Mouse (Mus musculus) inflammation-experienced regulatory T-cells, adult 6 months (primary cell): Measurements from ENCODE around the gene Ryk. TPM values are rescaled to one million over a fixed set of nuclear protein-coding genes. Genes with fewer than 3 reads are reported as not detected.
"Not testable (repeated sequence)": the region's sequence is repeated elsewhere in the genome, so short reads cannot be mapped to it uniquely, and the experiment has no call there.

Source experiments
- ATAC-seq: one replicate; pipeline ENCODE4 v1.8.0; 2017
- polyA plus RNA-seq, 3 experiments: library from polyadenylated mRNA; unstranded; fragments of 100-300 nt; shearing (Covaris generic); gene quantifications; one replicate each; pipeline ENCODE4 v1.2.1; 2017

Gene Ryk
- polyA plus RNA-seq, 3 experiments from 2014 or later: 2.6 to 3.2 (median 3.1) TPM

GRCm38 (mm10) chr9:102907521-102908246 is 73.0 kb downstream of the Ryk start:
- ATAC-seq: no peak

GRCm38 (mm10) chr9:102911526-102911925 is 76.8 kb downstream of the Ryk start:
- no peak for ATAC-seq

DNA sequence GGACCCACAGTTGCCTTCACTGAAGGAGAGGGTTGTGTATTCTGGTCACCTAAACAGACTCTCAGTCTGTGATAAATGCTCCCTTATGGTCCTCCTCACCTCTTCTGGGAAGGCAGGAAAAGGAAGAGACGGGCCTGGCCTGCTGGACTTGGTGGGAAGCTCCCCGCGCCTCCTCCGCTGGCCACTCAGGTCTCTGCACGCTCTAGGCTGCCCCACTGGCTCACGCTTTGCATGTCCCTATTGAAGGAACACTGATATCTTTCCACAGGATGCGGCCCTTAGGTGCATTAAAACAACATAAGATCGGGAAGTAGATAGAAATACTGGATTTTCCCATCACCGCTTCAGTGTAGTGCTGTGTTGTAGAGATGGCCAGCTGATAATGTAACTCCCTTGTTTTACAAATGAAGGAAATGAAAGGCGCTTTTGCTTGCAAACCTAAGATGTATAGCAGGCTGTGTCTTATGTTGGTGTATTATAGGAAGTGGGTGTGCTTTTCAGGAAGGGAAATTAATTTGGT is 77.9 kb downstream of the Ryk start:
- ATAC-seq: no peak

DNA sequence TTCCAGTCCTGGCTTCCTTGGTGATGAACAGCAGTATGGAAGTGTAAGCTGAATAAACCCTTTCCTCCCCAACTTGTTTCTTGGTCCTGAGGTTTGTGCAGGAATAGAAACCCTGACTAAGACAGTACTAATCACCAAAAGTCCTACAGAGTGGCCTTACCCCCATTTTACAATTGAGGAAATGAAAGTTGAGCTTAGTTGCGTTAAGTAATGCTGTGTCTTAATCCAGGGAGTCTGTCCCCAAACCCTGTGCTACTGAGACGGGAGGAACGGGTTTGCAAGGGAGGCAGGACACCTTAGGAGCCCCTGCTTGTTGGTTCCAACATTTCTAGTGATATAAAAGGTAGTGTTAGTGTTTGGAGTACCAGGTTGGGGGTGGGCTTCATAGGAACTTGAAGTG is 78.9 kb downstream of the Ryk start:
- not testable (repeated sequence) for ATAC-seq

GRCm38 (mm10) chr9:102914583-102914982 is 79.9 kb downstream of the Ryk start:
- ATAC-seq: no peak

GRCm38 (mm10) chr9:102915292-102915854 is 80.7 kb downstream of the Ryk start:
- no peak for ATAC-seq

- ATAC-seq: no peak
Observed at GRCm38 (mm10) chr9:102916076-102916475, 81.4 kb downstream of the Ryk start.

- no peak for ATAC-seq
Observed at GRCm38 (mm10) chr9:102917532-102918129, 82.9 kb downstream of the Ryk start.

DNA sequence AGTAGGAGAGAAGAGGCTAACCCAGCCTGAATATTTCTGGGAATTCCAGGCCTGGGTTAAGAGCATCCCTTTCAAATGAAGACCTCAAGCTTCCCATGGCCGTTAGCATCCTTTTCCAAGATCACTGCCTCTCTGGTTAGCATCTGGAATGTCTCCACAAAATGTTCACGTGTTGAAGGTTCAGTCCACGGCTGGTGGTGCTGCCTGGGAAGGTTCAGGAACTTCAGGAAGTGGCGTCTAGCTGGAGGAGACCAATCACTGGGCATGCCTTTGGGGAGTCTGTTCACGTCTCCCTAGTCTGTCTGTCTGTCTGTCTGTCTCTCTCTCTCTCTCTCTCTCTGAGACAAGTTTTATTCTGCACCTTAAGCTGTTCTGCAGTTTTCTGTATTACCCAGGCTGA is 84.8 kb downstream of the Ryk start:
- no peak for ATAC-seq

DNA sequence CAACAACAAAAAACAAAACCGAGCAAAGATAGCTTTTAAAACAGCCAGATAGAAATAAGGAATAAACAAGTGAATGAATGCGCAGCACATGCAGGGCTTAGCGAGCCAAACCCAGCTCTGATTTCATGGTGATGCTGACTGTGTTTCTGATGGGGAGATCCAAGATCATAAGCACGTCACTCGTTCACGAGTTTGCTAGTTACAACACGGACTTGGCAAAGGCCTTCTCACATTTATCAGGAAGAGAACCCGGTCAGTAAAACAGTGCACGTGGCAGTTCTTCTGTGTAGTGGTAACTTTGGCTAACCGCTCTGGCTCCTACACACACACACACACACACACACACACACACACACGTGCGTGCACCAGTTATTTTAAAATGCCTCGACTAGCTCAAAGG is 87.1 kb downstream of the Ryk start:
- ATAC-seq: no peak

DNA sequence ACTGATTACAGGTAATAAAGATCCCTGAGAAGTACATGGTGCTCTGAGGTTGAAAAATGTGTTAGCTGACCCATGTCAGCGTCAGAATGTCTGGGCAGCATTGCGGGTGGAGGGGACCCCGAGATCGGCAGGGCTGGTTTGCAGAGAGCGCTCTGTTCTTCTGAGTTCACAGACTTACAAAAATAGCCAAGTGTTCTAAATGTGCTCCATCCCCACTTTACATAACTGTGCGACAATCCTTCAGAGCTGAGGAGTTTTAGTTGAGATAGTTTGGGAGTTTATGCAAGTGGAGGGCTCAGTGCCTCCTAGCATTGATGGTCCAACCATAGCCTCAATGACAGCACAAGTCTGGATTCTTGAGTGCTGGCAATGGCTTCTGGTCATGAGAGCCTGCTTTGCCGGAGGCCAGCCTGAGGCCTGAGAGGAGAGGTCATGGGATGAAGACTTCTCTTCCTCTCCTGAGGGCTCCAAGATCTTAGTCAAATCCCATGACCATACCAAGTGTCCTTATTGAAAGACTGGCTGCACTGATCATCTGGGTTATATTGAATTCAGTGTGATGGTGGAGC is 88.2 kb downstream of the Ryk start:
- no peak for ATAC-seq

DNA sequence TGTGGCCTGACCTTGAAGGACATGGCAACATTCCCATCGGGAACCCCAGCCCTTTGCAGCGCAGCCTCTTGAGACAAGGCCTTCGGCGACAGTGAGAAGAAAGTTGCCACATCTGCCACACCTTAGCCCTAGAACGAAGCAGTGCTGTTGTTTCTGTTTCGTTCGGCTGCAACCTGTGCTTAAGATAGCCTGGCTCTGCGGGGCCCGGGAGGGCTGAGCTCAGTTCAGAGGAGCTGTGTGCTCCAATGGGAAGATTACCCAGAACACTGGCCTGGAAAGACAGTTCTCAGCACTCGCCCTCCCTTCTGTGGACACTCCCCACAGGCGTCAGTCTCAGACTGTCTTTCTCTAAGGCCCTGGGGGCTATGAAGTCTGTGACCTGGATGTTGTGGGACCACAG is 89.1 kb downstream of the Ryk start:
- ATAC-seq: no peak

- no peak for ATAC-seq
Observed at GRCm38 (mm10) chr9:102924627-102925316, 90.1 kb downstream of the Ryk start.

- ATAC-seq: no peak
Observed at GRCm38 (mm10) chr9:102926137-102926536, 91.4 kb downstream of the Ryk start.

GRCm38 (mm10) chr9:102929776-102930175 is 95.1 kb downstream of the Ryk start:
- ATAC-seq: no peak

DNA sequence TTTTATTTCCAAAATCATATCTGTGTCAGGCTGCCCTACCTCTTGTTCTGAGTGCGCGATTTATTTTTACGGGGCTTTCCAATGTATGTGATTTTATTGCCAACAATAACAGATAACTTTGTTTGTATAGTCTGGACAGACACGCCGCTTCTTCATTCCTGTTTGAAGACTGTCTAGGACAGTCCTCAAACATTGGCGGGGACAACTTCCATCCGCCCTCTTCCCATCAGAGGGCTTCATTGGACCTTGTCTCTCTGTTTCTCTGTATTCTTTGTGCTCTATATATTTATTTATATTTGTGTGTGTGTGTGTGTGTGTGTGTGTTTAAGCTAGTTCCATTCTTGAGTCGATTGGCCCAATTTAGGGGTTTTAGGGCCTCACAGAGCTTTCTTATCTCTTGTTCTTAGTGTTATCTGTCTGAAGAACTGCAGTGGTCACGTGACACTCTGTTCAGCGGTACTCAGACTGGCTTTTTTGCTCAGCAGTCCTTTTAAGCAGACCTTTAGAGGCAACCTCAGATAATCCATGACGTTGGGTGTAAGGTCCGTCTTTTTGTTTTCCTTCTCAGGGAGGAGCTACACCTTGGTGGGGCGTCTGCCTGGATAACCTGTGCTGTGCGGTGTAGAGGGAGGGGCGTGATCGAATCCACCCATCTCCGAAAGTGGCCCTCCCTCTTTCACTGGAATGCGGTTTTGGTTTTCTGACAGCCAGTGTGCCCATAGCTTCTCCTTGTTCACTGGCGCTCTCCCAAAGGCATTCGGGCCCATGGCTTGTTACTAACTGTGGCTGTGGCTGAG is 99.4 kb downstream of the Ryk start:
- ATAC-seq: no peak

GRCm38 (mm10) chr9:102942221-102942620 is 107.5 kb downstream of the Ryk start:
- no peak for ATAC-seq

GRCm38 (mm10) chr9:102944891-102945290 is 110.2 kb downstream of the Ryk start:
- ATAC-seq: no peak

DNA sequence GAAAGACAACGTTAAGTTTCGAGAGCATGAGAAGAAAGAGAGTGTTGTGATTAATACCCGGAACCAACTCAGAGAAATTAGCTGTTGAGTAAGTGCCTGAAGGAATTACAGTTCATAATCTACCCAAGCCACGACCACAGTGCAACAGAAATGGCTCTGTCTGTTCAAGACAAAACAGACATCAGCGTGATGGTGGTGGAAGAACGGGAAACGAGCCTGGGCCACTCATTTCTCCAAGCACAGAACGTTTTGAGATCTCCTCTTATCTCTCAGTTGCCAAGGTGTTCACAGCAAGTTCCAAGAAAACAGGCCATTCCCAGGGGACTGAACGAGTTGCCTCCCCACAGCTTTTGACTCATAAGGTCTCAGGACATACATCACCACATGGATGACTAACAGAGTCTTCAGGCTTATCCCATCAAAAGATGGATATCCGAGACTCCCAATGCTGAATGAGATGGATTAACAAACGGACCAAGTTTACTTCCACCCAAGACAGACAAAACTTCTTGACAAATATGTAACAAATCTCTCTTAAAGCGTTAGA is 111.8 kb downstream of the Ryk start:
- no peak for ATAC-seq

GRCm38 (mm10) chr9:102948706-102949105 is 114.0 kb downstream of the Ryk start:
- ATAC-seq: no peak

- no peak for ATAC-seq
Observed at GRCm38 (mm10) chr9:102951091-102951994, 116.6 kb downstream of the Ryk start.
